Mouse (Mus musculus): ENCODE measurements around the gene Hist1h3a.

DNA sequence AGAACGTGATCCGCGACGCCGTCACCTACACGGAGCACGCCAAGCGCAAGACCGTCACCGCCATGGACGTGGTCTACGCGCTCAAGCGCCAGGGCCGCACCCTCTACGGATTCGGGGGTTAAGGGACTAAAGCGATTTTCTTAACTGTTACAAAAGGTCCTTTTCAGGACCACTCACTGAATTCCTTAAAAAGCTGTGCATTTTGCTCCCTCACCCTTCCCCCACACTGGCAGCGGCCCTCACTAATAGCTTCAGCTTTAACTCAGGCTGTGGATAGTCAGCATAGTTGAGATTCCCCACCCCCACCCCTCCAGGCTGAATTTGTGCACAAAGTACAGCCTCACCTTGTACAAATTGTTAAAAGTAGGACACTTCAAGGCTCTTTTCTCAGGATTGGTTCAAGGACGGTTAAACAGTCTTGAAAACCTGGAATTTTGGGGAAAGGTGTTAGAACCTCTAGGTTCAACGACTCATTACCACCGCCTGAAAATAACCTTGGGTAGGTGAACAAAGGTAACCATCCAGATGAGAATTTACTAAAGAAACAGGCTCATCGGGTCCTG is 4.9 kb downstream of the Hist1h3a start:
- no peak for TF ChIP-seq POLR2A (IDR thresholded peaks at IDR 0.05; ENCODE audit: low read depth, low read length)
- TF ChIP-seq CTCF (IDR thresholded peaks at IDR 0.05; ENCODE audit: extremely low read depth, insufficient read depth, insufficient read length, insufficient replicate concordance) = no peak

Measured in spleen, adult 2 months (tissue).